Mouse (Mus musculus) G1E-ER4 (cell line): ENCODE measurements around the gene Zfp69. TPM values are rescaled to one million over a fixed set of nuclear protein-coding genes. Genes with fewer than 3 reads are reported as not detected.

Experiments
- GATA1 ChIP-seq: IDR thresholded peaks from one replicate; pipeline ENCODE4 v1.8.0; 2012; ENCODE audit warnings: low read length, inconsistent platforms
- polyA plus RNA-seq: library from polyadenylated mRNA; stranded (reverse); fragments of >175 nt; gene quantifications from 2 replicates; pipeline ENCODE4 v1.2.3, GENCODE M21; 2012

Gene Zfp69
- 2.1 and 2.4 TPM in 2 replicates for polyA plus RNA-seq

- TF ChIP-seq GATA1: no peak
Measured at GRCm38 (mm10) chr4:120951428-120951973, at the start of gene Zfp69. Gene Zfp69 (minus strand): TSS chr4:120951699.

DNA sequence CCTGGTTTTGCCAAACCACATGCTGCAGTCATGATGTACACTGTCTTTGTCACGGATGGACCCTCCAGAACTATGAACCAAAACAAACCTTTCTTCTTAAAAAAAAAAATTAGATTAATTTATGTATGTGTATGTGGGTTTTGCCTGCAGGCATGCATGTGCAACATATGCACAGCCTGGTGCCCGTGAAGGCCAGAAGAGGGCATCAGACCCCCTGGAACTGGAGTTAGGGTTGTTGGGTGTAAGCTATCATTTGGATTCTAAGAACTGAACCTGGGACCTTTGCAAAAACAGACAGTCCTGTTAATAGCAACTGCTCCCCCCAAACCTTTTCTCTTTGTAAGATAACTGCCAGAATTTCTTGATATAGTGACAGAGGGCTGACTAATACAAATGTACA lies 49.5 kb upstream of the Zfp69 start:
- no peak for TF ChIP-seq GATA1

DNA sequence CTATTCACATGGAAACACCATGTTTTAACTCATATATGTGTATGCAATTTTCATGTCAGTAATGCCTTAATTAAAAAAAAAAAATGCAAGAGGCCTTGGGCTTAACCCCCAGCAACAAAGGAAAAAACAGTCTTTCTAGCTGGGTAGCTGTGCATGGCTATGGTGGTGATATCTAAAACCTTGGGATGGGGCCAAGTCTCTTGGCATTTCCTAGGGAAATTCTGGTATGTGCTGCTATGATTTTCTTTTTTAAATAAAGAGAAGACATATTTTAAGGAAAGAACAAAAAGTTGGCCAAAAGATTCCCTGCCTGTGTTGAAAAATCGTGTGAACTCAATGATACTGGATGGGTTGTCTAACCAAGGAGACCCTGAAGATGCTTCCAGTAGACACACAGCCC lies 44.4 kb upstream of the Zfp69 start:
- TF ChIP-seq GATA1: no peak

DNA sequence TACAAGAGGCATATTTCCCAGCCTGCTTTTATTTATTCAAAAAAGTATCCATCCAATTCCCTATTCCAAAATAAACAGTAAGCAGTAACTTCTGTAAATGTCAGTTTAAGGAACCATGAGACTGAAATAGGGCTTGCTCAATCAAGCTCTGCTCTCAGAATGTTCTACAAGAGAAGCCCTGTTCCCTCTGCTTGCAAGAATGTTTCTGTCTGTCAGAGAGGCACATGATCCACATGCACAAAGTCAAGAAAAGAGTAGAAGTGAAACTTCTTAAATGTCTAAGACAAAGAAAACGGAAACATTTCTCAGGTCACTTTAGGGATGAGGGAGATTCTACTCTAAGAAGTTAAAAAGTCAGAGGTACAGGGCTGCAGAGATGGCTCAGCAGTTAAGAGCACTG lies 41.5 kb upstream of the Zfp69 start:
- TF ChIP-seq GATA1: no peak

- TF ChIP-seq GATA1: no peak
Measured at GRCm38 (mm10) chr4:120992284-120992683, 40.8 kb upstream of the Zfp69 start.

- TF ChIP-seq GATA1: no peak
Measured at GRCm38 (mm10) chr4:120987319-120987718, 35.8 kb upstream of the Zfp69 start.

DNA sequence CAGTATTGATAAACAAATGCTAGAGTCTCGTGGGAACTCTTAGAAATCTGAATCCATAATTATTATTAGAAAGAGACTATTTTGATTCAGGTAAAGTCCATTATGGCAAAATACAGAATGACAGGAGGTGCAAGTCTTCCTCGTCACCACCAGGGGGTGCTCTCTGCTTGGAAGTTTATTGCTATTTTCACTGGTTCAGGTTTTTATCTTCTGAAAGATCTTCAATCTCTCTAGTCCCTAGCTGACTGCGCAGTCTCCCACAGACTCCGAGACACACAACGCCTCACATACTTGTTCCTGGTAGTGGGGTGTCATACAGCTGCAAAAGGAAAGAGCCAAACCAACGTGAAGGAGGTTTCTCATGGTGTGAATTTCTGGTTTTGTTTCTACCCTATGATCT lies 34.9 kb upstream of the Zfp69 start:
- no peak for TF ChIP-seq GATA1

DNA sequence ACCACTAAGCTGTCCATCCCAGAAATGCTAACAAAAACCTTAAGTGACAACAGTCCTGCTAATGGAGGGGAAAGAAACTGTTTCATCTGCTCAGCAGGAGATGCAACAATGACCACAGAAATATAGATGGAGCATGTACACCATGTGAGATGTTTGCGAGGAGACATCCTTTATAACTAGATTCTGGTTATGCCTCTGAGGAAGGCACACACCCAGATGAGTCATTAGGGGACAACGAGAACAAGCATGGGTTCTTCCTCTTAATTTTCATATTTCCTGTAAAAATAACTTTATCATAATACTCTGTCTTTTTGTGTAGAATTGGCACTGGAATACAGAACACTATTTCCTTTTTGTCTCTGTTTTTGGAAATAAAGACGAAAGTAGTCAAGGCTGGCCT lies 26.7 kb upstream of the Zfp69 start:
- no peak for TF ChIP-seq GATA1

DNA sequence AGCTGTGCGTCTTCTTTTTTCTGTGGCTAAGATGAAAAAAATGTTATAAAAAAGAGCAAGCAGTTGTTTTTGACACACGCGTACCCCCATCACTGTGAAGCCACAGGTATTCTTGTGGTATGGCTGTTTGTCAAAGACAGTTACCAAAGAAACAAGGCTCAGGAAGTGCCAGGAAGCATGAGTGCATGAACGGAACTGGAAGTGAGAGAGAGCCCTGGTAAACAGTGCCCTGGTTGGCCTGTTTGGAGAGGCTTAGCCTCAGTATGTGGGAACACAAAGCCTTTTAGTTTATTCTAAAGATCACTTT lies 23.9 kb upstream of the Zfp69 start:
- no peak for TF ChIP-seq GATA1

- TF ChIP-seq GATA1: no peak
Measured at GRCm38 (mm10) chr4:120974711-120975427, 23.4 kb upstream of the Zfp69 start.

- TF ChIP-seq GATA1: no peak
Measured at GRCm38 (mm10) chr4:120971842-120972241, 20.3 kb upstream of the Zfp69 start.

DNA sequence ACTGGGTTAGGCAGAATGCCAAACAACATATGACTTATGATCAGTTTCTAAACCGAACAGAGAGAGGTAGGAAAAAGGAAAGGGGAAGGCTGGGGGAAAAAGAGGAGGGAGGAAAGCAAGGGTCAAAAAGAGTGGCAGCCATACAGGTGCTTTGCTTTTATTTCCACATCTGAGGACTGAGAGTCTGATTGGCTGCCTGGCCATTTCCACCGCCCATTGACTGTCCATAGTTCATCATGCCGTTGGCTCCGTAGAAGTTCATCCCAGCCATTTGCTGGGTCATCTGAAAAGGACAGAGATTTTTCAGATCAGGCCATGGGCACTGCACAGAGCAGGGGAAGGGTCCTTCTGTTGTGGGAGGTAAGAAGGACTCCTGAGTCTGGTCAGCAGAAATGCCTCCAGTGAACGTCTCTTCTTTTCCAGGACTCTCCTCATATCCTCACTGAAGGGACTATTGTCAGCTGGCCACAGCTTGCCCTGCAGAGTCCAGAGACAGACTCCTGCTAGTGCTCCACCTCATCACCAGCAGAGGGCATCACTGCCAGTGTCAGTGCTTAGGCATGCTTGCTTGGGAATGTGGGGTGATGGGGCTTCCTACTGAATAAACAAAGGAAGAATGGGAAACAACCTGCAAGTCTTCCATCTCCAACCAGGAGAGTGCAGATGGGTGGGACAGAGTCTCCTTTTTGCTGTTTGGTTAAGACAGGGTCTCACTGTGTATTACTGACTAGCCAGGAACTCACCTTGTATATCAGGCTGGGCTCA lies 18.1 kb upstream of the Zfp69 start:
- TF ChIP-seq GATA1: no peak

DNA sequence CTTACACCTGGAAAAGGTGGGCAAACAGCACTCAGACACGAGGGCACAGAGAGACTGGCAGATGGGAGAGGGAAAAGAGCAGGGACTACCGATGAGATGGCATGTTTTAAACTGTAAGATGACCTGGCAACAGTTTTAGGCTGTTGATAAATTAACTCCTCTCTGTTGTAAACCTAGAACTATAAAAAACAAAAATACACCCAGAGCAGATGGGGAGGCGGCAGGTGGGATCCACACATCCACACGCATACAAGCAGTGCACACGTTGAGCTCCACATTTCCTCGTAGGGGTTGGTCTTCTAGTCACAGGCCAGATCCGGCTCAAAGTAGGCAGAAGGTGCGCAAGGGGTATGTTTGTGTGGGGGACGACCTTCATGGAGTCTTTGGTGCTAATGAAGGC lies 17.0 kb upstream of the Zfp69 start:
- TF ChIP-seq GATA1: no peak

- no peak for TF ChIP-seq GATA1
Measured at GRCm38 (mm10) chr4:120955586-120955985, 4.1 kb upstream of the Zfp69 start.

GRCm38 (mm10) chr4:120953667-120954066 lies 2.2 kb upstream of the Zfp69 start:
- no peak for TF ChIP-seq GATA1

- TF ChIP-seq GATA1: no peak
Measured at GRCm38 (mm10) chr4:120953038-120953437, 1.5 kb upstream of the Zfp69 start.

DNA sequence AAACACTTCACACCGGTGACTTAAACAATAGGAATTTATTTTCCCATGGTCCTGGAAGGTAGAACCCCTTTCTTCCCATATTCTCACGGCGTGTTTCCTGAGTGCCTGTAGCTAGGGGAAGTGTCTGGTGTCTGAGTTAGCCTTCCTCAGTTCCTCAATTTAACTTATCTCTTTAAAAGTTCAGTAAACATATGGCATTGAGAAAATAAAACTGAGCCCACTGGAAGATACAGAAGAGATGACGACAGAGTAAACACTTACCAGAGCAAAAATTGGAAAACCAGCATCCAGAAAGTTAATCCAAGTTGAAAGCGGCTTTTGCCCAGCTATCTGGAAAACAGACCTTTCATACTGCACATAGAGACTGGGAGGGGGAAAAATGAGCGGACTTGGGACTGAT lies 664 bp upstream of the Zfp69 start:
- no peak for TF ChIP-seq GATA1
